22 mouse cellular contexts compared by ENCODE assay signal in genomic region chr19:31228385-31228784, GRCm38 (mm10).
A peak's percentile ranks its signal among the peaks of the same experiment; 100 is the strongest.
DNase-seq lines count a peak whose midpoint lies in the region; ATAC-seq lines count a peak whose summit lies in the region.
"Had no signal": no experiment of that assay in that cellular context is flagged by ENCODE, and none has a peak within 500 bp of the region (broad histone marks: within the 10 kb centered on the region; RNA-seq: fewer than 3 reads in every experiment).

No protein-coding gene starts in this region.

- H3K9me3 ChIP-seq in midbrain, embryonic 11.5 days (ENCODE audit: control insufficient read depth, low read length) = no peaks in the 10 kb centered on the region
- no peaks in the 10 kb centered on the region for H3K9me3 ChIP-seq in midbrain, embryonic 14.5 days (ENCODE audit: control insufficient read depth, low read length)
- H3K9me3 ChIP-seq: embryonic facial prominence, embryonic 13.5 days; embryonic facial prominence, embryonic 15.5 days; forebrain, embryonic 10.5 days; forebrain, embryonic 12.5 days had no signal

- H3K9ac ChIP-seq in midbrain, embryonic 11.5 days (ENCODE audit: low read length) = no peak overlapping the region
- H3K9ac ChIP-seq in midbrain, embryonic 14.5 days (replicated peaks; ENCODE audit: low read length) = no peak overlapping the region
- H3K9ac ChIP-seq: embryonic facial prominence, embryonic 13.5 days; embryonic facial prominence, embryonic 15.5 days; forebrain, embryonic 12.5 days had no signal

- no peaks in the 10 kb centered on the region for H3K4me1 ChIP-seq in midbrain, embryonic 11.5 days (ENCODE audit: control insufficient read depth, insufficient read depth, low read length)
- H3K4me1 ChIP-seq in midbrain, embryonic 14.5 days (ENCODE audit: control insufficient read depth, insufficient read depth, low read length) = no peaks in the 10 kb centered on the region
- H3K4me1 ChIP-seq: embryonic facial prominence, embryonic 13.5 days; embryonic facial prominence, embryonic 15.5 days; forebrain, embryonic 10.5 days; forebrain, embryonic 12.5 days had no signal

- DNase-seq in midbrain, embryonic 11.5 days (ENCODE audit: low spot score, missing footprints) = peak; percentile 17
- DNase-seq in midbrain, embryonic 14.5 days = no peak
- no peak for DNase-seq in adrenal gland, adult 8-10 months
- no peak for DNase-seq in lung, postnatal 25 days (ENCODE audit: low spot score)
- DNase-seq: adrenal gland, adult 2 months; adrenal gland, postnatal 14 days; adrenal gland, postnatal 36 days; cerebellum, adult 11 months; cerebellum, adult 18-20 months; cerebellum, adult 9-10 months; cerebellum, postnatal 10 days; cerebellum, postnatal 25 days; embryo, embryonic 11 days had no signal

- WGBS in midbrain, embryonic 11.5 days = 89% methylated on average over 3 of the region's 3 CpGs
- 63% methylated on average over 3 of the region's 3 CpGs for WGBS in midbrain, embryonic 14.5 days

- no peak overlapping the region for H3K4me2 ChIP-seq in midbrain, embryonic 11.5 days
- no peak overlapping the region for H3K4me2 ChIP-seq in midbrain, embryonic 14.5 days (ENCODE audit: low read length)
- H3K4me2 ChIP-seq: embryonic facial prominence, embryonic 13.5 days; embryonic facial prominence, embryonic 15.5 days; forebrain, embryonic 12.5 days had no signal

- no peak overlapping the region for H3K4me3 ChIP-seq in midbrain, embryonic 11.5 days (ENCODE audit: low read depth, low read length)
- H3K4me3 ChIP-seq in midbrain, embryonic 14.5 days (replicated peaks; ENCODE audit: low read depth, low read length) = no peak overlapping the region
- H3K4me3 ChIP-seq: embryonic facial prominence, embryonic 13.5 days; embryonic facial prominence, embryonic 15.5 days; erythroblast, embryonic 14.5 days; forebrain, embryonic 10.5 days; forebrain, embryonic 12.5 days had no signal

- no peaks in the 10 kb centered on the region for H3K27me3 ChIP-seq in midbrain, embryonic 11.5 days (ENCODE audit: control insufficient read depth, insufficient read depth, low read length)
- no peaks in the 10 kb centered on the region for H3K27me3 ChIP-seq in midbrain, embryonic 14.5 days (ENCODE audit: control insufficient read depth, insufficient read depth, low read length)
- H3K27me3 ChIP-seq: embryonic facial prominence, embryonic 13.5 days; embryonic facial prominence, embryonic 15.5 days; forebrain, embryonic 12.5 days had no signal

- H3K36me3 ChIP-seq in midbrain, embryonic 11.5 days (ENCODE audit: control insufficient read depth, insufficient read depth, low read length) = no peaks in the 10 kb centered on the region
- no peaks in the 10 kb centered on the region for H3K36me3 ChIP-seq in midbrain, embryonic 14.5 days (ENCODE audit: control insufficient read depth, insufficient read depth, low read length)
- H3K36me3 ChIP-seq: embryonic facial prominence, embryonic 13.5 days; embryonic facial prominence, embryonic 15.5 days; forebrain, embryonic 10.5 days; forebrain, embryonic 12.5 days had no signal

- no peak overlapping the region for H3K27ac ChIP-seq in midbrain, embryonic 11.5 days (ENCODE audit: low read depth, low read length)
- H3K27ac ChIP-seq in midbrain, embryonic 14.5 days (replicated peaks; ENCODE audit: low read depth, low read length) = no peak overlapping the region
- H3K27ac ChIP-seq: embryonic facial prominence, embryonic 13.5 days; embryonic facial prominence, embryonic 15.5 days; forebrain, embryonic 10.5 days; forebrain, embryonic 12.5 days had no signal

- ATAC-seq in midbrain, embryonic 11.5 days (ENCODE audit: low FRiP score) = no peak
- no peak for ATAC-seq in midbrain, embryonic 14.5 days (ENCODE audit: low FRiP score, low TSS enrichment)
- peak; percentile 92 for ATAC-seq in granulocyte monocyte progenitor cell, adult 5-6 weeks (replicated peaks; ENCODE audit: poor library complexity, severe bottlenecking)
- ATAC-seq in megakaryocyte progenitor cell, adult 5-6 weeks (replicated peaks; ENCODE audit: poor library complexity) = peak; percentile 83
- ATAC-seq: forebrain, embryonic 14.5 days; forebrain, embryonic 16.5 days had no signal

Comparison
In these comparisons a context has a peak if more than half of its experiments do, and no peak if none do; other contexts are left out.
1. ATAC-seq: peak in granulocyte monocyte progenitor cell, adult 5-6 weeks (single experiment) and megakaryocyte progenitor cell, adult 5-6 weeks (single experiment); none in midbrain, embryonic 11.5 days (single experiment) and midbrain, embryonic 14.5 days (single experiment).